Mouse (Mus musculus) lung, embryonic 14.5 days (tissue): ENCODE data around the gene Sugct. TPM values are rescaled to one million over a fixed set of nuclear protein-coding genes. Genes with fewer than 3 reads are reported as not detected.

Experiments used
- ATAC-seq: fragments of 200-750 bp; cut with Nextera tagmentation; 2 replicates; pipeline ENCODE4 v1.8.0; 2017; ENCODE audit warnings: mild to moderate bottlenecking, moderate TSS enrichment, moderate library complexity; ENCODE audit not compliant: insufficient read depth
- DNase-seq: peaks from one replicate; pipeline ENCODE4 v3.0.0-alpha.2; 2015
- H3K27ac ChIP-seq: fragments of 300-500 bp; sonication (generic); 2 replicates; pipeline ENCODE4 v1.5.1; 2014; ENCODE audit warnings: low read depth, mild to moderate bottlenecking, moderate library complexity
- H3K27me3 ChIP-seq: fragments of 300-500 bp; sonication (generic); 2 replicates; pipeline ENCODE4 v1.6.1; 2014; ENCODE audit warnings: low read length, control low read depth; ENCODE audit not compliant: insufficient read depth
- H3K36me3 ChIP-seq: fragments of 300-500 bp; sonication (generic); 2 replicates; pipeline ENCODE4 v1.6.1; 2014; ENCODE audit warnings: control low read depth; ENCODE audit not compliant: insufficient read depth
- H3K4me1 ChIP-seq: fragments of 300-500 bp; sonication (generic); 2 replicates; pipeline ENCODE4 v1.6.1; 2014; ENCODE audit warnings: antibody characterized with exemption, control low read depth; ENCODE audit not compliant: insufficient read depth
- H3K4me2 ChIP-seq: fragments of 300-500 bp; sonication (generic); 2 replicates; pipeline ENCODE4 v1.6.1; 2014; ENCODE audit warnings: mild to moderate bottlenecking
- H3K4me3 ChIP-seq: fragments of 300-500 bp; sonication (generic); 2 replicates; pipeline ENCODE4 v1.5.1; 2014; ENCODE audit warnings: low read depth, low read length
- H3K9ac ChIP-seq: fragments of 300-500 bp; sonication (generic); 2 replicates; pipeline ENCODE4 v1.6.1; 2014
- H3K9me3 ChIP-seq: fragments of 300-500 bp; sonication (generic); 2 replicates; pipeline ENCODE4 v1.6.1; 2016; ENCODE audit warnings: low read depth, low read length, control low read depth
- CTCF ChIP-seq: IDR thresholded peaks from 2 replicates; pipeline ENCODE4 v1.5.1; 2016; ENCODE audit warnings: antibody characterized with exemption, low read depth
- WGBS: fragments of 180-500 bp; shearing (Covaris S2); extraction: QIAGEN DNeasy Blood & Tissue Kit; methylation state at CpG from one replicate; pipeline ENCODE4 v1.1.7; 2014; 5-methylcytosine and 5-hydroxymethylcytosine counted together
- polyA plus RNA-seq: library from polyadenylated mRNA; unstranded; fragments of >200 nt; fragmentation: Nextera tagmentation; extraction: Ambion mirVana; gene quantifications from 2 replicates; pipeline ENCODE4 v1.2.1, GENCODE M21; 2014

Sugct gene
- polyA plus RNA-seq, 1 experiment from 2014 or later: 3.0 TPM

DNA sequence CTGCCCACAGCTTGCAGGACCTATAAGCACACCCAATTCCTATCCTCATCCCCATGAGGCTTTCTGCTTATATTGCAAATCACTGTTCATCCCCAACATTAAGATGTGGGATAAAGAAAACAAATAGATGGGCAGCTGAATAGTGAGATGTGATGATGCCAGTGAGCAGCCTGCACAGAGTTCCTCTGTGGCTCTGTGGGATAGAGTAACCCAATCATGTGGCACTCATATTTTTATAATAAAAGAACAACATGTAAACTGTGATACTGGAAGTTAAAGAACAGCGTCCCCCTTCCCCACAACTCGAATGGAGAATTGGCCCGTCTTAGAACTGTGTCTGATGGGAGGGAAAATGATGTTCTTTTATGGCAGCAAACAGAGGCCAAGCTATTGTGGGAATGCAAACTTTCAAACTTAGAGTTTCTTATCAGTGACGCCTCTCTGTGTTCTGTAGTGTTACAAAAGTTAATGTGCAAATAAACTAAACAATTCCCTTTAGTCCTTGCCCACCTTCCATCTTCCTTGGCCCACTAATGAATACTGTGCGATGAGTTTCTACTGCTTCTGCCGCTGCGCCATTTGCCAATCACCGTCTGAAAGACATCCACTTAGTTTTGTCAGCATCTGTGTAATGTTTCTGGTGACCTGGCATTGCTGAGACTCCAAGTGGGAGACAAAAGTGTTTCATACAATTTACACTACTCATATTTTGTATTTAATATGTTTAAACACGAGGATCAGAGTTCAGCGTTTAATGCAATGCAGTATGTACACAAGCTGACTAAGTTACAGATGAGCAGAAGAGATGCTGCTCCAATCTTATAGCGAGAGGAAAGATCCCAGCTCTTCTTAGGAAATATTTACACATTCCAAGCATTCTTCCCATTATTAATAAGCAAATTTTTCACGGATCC is 756.5 kb downstream of the Sugct start:
- Histone ChIP-seq H3K27ac (peak overlapping the region; percentile 54; the same call in 1 of the 2 replicates), H3K36me3 (no peaks in the 10 kb centered on the region), H3K4me2 (no peak overlapping the region), H3K27me3 (no peaks in the 10 kb centered on the region), H3K9ac (no peak overlapping the region), H3K4me1 (no peaks in the 10 kb centered on the region), H3K4me3 (no peak overlapping the region), H3K9me3 (no peaks in the 10 kb centered on the region)
- 38% methylated on average over 12 of the region's 12 CpGs for WGBS
- DNase-seq (peak; percentile 62), ATAC-seq (peak; percentile 70)
- TF ChIP-seq CTCF: no peak

DNA sequence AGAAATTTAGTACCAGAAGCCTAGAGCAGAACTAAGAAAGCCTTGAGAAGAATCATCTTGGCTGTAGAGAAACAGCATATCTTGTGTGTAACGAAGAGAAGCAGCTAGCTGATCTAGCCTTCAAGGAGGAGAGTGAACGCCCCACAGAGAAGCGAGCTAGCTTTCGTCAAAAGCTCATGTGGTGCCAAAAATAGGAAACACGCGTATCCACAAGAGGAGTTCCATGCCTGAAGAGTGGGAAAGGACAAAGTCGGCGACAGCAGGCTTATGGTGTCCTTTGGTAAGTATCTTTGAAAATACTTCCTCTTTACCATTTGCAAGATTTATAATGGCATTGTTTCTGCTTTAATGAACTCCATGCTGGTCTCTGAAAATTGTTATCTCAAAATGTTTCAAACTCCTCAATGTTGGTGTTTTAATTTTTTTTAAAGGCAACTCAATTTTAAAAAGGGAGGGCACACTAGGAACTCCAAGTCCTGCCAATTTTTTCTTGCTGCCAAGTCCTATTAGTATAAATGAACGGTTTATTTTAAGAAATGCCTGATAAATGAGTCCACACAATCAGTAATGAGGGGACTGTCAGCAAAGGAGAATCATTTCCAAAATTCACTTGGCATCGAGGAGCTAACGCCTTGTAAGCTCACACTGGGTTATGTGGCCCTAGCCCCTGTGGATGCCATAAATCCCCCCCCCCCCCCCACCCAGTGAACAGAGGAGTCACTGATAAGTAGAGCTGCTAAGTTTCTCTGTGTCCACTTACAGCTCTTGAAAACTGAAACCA is 757.7 kb downstream of the Sugct start:
- ATAC-seq (peak; percentile 77; the same call in 1 of the 2 replicates), DNase-seq (peak; percentile 76)
- no peak for TF ChIP-seq CTCF
- Histone ChIP-seq H3K36me3 (no peaks in the 10 kb centered on the region), H3K27me3 (no peaks in the 10 kb centered on the region), H3K4me2 (no peak overlapping the region), H3K27ac (peak overlapping the region; percentile 48; the same call in 1 of the 2 replicates), H3K4me3 (no peak overlapping the region), H3K9me3 (no peaks in the 10 kb centered on the region), H3K9ac (no peak overlapping the region), H3K4me1 (no peaks in the 10 kb centered on the region)
- 51% methylated on average over 11 of the region's 11 CpGs for WGBS

DNA sequence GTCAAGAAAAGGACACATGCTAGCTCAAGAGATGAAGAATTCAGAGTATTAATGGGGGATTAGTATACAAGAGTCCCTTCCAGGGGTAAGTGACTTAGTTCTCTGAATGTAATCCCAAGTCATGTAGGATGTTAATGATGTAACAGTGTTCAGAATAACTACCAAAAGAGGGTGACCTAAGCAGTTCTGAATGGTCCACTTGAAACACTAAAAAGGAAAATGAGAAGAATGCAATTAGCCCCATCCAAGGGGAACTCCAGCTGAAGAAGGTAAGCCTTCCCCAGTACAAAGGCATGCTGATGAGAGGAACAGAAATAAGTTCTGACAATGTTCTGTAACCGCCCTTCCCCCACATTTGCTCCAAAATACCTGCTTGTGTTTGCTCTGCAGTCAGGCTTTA is 760.3 kb downstream of the Sugct start:
- Histone ChIP-seq H3K4me3 (no peak overlapping the region), H3K9ac (no peak overlapping the region), H3K36me3 (no peaks in the 10 kb centered on the region), H3K27ac (no peak overlapping the region), H3K4me2 (no peak overlapping the region), H3K4me1 (no peaks in the 10 kb centered on the region), H3K27me3 (no peaks in the 10 kb centered on the region), H3K9me3 (no peaks in the 10 kb centered on the region)
- DNase-seq (no peak), ATAC-seq (no peak)
- TF ChIP-seq CTCF: no peak
- 79% methylated on average over 1 of the region's 1 CpGs for WGBS

DNA sequence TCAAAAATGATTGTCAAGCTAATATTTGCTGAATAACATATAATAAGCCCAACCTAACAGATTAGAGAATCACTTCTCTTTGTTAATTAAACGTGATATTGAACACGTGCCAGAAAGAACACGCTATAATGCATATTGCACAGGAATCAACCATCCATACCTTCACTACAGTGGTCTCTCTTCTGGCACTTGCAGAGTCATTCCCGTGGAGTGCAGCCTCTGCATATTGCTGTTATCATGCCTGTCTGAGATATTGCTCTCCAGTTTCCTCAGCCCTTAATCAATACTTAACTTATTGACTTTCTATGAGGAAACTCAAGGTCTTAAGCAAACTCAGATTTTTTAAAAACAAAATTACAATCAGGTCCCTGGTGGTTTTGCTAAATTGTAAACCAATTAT is 761.8 kb downstream of the Sugct start:
- no peak overlapping the region for H3K4me3 ChIP-seq
- 77% methylated on average over 4 of the region's 4 CpGs for WGBS
- no peaks in the 10 kb centered on the region for H3K36me3 ChIP-seq
- TF ChIP-seq CTCF: no peak
- H3K27me3 ChIP-seq: no peaks in the 10 kb centered on the region
- no peaks in the 10 kb centered on the region for H3K9me3 ChIP-seq
- H3K4me1 ChIP-seq: no peaks in the 10 kb centered on the region
- no peak overlapping the region for H3K27ac ChIP-seq
- H3K9ac ChIP-seq: no peak overlapping the region
- ATAC-seq (no peak), DNase-seq (no peak)
- H3K4me2 ChIP-seq: no peak overlapping the region

DNA sequence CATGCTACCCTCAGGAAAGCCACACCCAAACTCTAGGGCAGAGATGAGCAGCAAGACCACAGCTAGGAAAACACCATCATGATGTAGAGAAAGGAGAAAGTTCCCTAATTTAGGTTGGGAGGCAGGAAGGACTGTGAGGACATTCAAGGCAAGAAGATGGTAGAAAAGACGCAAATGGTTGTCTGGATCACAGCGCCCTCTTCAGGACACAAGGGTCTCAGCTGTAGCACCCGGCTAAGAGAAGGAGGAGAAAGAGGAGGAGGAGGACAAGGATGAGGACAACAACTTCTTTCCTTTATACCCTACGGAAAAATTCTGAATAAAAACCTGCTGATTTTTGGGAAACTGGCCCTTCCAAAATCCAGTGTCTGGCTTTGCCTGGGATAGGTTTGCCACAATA is 774.0 kb downstream of the Sugct start:
- Histone ChIP-seq H3K36me3 (no peaks in the 10 kb centered on the region), H3K4me2 (no peak overlapping the region), H3K9me3 (no peaks in the 10 kb centered on the region), H3K9ac (no peak overlapping the region), H3K4me1 (no peaks in the 10 kb centered on the region), H3K27ac (no peak overlapping the region), H3K27me3 (no peaks in the 10 kb centered on the region), H3K4me3 (no peak overlapping the region)
- TF ChIP-seq CTCF: peak; percentile 34
- DNase-seq (peak; percentile 18), ATAC-seq (no peak)
- whole genome bisulfite sequencing: 47% methylated on average over 4 of the region's 4 CpGs

DNA sequence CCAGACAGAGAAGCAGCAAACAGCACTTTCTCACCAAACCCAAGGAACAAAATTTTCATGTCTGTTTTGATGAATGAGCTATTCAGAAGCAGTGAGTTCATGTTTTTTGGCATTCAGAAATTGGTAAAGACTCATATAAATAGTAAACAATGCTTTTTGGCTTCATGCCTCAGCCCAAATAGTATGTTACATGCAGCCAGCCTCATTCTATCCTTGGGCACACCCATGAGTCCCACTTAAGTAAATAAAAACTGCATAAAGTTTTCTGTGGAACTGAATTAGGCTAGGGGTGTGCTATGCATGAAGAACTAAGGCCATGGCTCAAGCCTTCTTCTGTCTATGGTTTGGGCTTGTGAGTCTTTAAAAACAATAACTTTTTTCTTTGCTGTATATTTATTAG is 779.7 kb downstream of the Sugct start:
- H3K9me3 ChIP-seq: no peaks in the 10 kb centered on the region
- H3K4me2 ChIP-seq: no peak overlapping the region
- no peak overlapping the region for H3K27ac ChIP-seq
- H3K27me3 ChIP-seq: no peaks in the 10 kb centered on the region
- no peak overlapping the region for H3K4me3 ChIP-seq
- peak; percentile 79 for DNase-seq
- no peak overlapping the region for H3K9ac ChIP-seq
- ATAC-seq: peak; percentile 78; the same call in 1 of the 2 replicates
- H3K36me3 ChIP-seq: no peaks in the 10 kb centered on the region
- no peaks in the 10 kb centered on the region for H3K4me1 ChIP-seq
- no peak for TF ChIP-seq CTCF

DNA sequence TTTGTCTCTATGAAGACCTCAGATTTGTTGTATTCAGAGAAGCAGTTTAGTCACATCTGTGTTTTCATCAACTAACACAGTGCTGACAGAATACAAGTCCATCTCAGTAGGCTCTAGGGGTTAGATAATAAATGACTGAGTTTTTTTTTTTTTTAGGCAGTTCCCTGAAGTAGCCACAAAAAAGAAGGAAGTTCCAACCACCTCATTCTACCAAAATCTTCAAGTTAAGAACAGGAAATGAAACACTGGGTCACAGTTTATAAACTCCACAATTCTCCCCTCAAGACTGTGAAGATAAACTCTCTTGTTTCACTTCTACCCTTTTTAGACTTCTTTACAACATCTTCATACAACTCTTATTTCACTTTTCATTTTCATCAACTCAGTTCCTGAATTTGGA is 783.1 kb downstream of the Sugct start:
- no peak overlapping the region for H3K27ac ChIP-seq
- DNase-seq (no peak), ATAC-seq (no peak)
- no peak overlapping the region for H3K4me3 ChIP-seq
- H3K36me3 ChIP-seq: no peaks in the 10 kb centered on the region
- no peak overlapping the region for H3K4me2 ChIP-seq
- TF ChIP-seq CTCF: no peak
- no peak overlapping the region for H3K9ac ChIP-seq
- no peaks in the 10 kb centered on the region for H3K27me3 ChIP-seq
- no peaks in the 10 kb centered on the region for H3K4me1 ChIP-seq
- no peaks in the 10 kb centered on the region for H3K9me3 ChIP-seq
